Mouse (Mus musculus) spleen, adult 2 months (tissue): Measurements from ENCODE around the gene Gm49337. TPM values are rescaled to one million over a fixed set of nuclear protein-coding genes. Genes with fewer than 3 reads are reported as not detected.
A peak's percentile ranks its signal among the peaks of the same experiment; 100 is the strongest.

Source experiments
- DNase-seq, 2 experiments: peaks; one replicate each; pipeline versions ENCODE4 v3.0.0 to v3.0.0-alpha.2; 2012 to 2021; ENCODE audit warnings: low spot score in 2 of 2, low read depth in 1 of 2
- H3K27ac ChIP-seq: fragments of 200-500 bp; 2 replicates; pipeline ENCODE4 v1.5.1; 2012; ENCODE audit warnings: low read length, inconsistent platforms; ENCODE audit not compliant: insufficient read depth
- H3K27me3 ChIP-seq: fragments of 200-500 bp; 2 replicates; pipeline ENCODE4 v1.6.1; 2012; ENCODE audit warnings: mild to moderate bottlenecking, moderate library complexity, low read length, inconsistent platforms; ENCODE audit not compliant: control insufficient read depth, insufficient read depth
- H3K36me3 ChIP-seq: fragments of 200-500 bp; 2 replicates; pipeline ENCODE4 v1.6.1; 2012; ENCODE audit warnings: mild to moderate bottlenecking, low read length, inconsistent platforms; ENCODE audit not compliant: control insufficient read depth, insufficient read depth
- H3K4me1 ChIP-seq: fragments of 200-500 bp; 2 replicates; pipeline ENCODE4 v1.6.1; 2011; ENCODE audit warnings: inconsistent platforms; ENCODE audit not compliant: control insufficient read depth, insufficient read depth, insufficient read length
- H3K4me3 ChIP-seq: fragments of 200-500 bp; 2 replicates; pipeline ENCODE4 v1.5.1; 2011; ENCODE audit warnings: mild to moderate bottlenecking, inconsistent platforms; ENCODE audit not compliant: insufficient read depth, insufficient read length; ENCODE audit errors: extremely low read depth
- CTCF ChIP-seq: fragments of 200-500 bp; IDR thresholded peaks from 2 replicates; pipeline ENCODE4 v1.5.1; 2011; ENCODE audit warnings: mild to moderate bottlenecking, inconsistent platforms; ENCODE audit not compliant: insufficient read depth, insufficient read length, insufficient replicate concordance; ENCODE audit errors: extremely low read depth
- POLR2A ChIP-seq: fragments of 200-500 bp; IDR thresholded peaks from 2 replicates; pipeline ENCODE4 v1.6.1; 2011; ENCODE audit warnings: low read depth, low read length, inconsistent platforms
- WGBS: fragments of 180-500 bp; shearing (Covaris S2); methylation state at CpG from one replicate; pipeline ENCODE4 v1.1.7; 2018; 5-methylcytosine and 5-hydroxymethylcytosine counted together
- polyA plus RNA-seq: library from polyadenylated mRNA; depleted of rRNA; stranded (reverse); fragments of >200 nt; gene quantifications from 2 replicates; pipeline ENCODE4 v1.2.3, GENCODE M21; 2012; rRNA removed

Gene Gm49337
- not detected in 2 replicates for polyA plus RNA-seq

DNA sequence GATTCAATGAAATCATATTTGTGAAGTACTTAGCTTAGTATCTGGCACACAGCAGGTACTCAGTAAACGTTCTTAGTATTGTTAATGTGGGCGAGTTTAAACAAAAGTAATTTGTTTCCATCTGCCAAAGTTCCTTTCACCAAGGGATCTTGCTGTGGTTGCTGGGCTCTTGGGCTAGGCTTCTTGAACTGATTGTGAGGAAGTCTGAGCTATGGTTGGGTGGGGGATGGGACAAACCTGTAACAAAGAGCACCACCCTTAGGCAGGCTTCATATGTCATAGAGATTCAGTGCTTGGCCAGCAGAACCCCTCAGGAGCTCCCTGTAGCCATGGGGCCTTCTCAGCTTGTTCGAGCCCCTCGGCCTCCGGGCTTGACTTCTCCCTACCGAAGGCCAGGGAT lies at the start of gene Gm49337, which contains the start of gene 1700042G07Rik:
Gene Gm49337, plus strand, starts transcription at position 313 of the 400 bp plus-strand sequence.
Gene 1700042G07Rik, plus strand, starts transcription at position 301 of the 400 bp plus-strand sequence.
- TF ChIP-seq POLR2A = no peak
- no peak for TF ChIP-seq CTCF
- Histone ChIP-seq H3K27me3 (no peaks in the 10 kb centered on the region), H3K4me3 (no peak within 1 kb of the TSS), H3K27ac (no peak within 1 kb of the TSS), H3K4me1 (peaks cover 17% of the 10 kb centered on the region; the same call in 1 of the 2 replicates), H3K36me3 (no peaks in the 10 kb centered on the region)
- DNase-seq = no peak
- WGBS = 88% methylated on average over 6 of the region's 6 CpGs

DNA sequence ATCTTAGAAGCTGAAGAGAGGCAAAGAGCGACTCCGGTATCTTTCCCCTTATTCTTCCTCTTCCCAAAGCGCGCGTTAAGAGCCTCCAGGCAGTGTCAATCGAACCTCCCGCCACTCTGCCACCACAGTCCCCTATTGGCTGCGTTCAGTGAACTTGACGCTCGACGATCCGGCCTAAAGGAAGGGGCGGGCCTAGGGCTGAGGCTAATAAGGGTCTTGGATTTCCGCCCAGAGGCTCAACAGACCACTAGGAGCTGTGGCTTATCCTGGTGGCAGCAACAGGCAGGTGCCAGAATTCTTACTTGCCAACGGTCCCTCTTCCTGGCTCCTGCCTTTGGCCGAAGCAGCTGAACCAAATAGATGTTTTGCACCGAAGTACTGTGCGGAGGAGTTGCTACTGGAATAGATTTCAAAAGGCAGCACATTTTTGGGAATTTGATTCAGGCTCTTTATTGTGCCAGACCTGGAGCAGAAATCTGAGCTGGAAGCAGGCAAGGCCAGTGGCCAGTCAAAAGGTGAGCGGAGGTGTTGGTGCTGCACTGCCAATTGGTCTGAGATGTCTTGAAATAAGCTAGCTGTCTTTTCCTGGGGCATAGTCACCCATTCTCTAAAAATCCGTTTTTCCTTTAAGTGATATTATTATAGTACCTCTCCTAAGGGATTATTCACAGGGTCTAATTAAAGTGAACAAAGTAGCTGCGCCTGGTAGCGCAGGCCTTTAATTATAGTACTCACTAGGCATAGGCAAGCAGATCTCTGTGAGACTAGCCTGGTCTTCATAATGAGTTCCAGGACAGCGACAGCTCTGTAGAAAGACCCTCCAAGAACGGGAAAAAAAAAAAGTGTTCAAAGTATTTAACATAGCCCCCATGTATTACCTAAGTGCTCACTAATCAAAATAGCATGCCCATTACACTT lies 49.3 kb upstream of the Gm49337 start, which contains the start of the genes Rad54l and Pomgnt1:
Gene Rad54l, minus strand, starts transcription at position 89 of the 918 bp plus-strand sequence.
Gene Pomgnt1, plus strand, starts transcription at position 239 of the 918 bp plus-strand sequence.
- WGBS = 5% methylated on average over 24 of the region's 24 CpGs
- peaks cover 6% of the 10 kb centered on the region; the same call in 1 of the 2 replicates for H3K4me1 ChIP-seq
- no peaks in the 10 kb centered on the region for H3K36me3 ChIP-seq
- no peak within 1 kb of the TSS for H3K27ac ChIP-seq
- H3K27me3 ChIP-seq = no peaks in the 10 kb centered on the region
- H3K4me3 ChIP-seq = peak within 1 kb of the TSS; percentile 87
- peak; percentile 54 to 72 for DNase-seq
- TF ChIP-seq POLR2A (no peak), CTCF (no peak)

DNA sequence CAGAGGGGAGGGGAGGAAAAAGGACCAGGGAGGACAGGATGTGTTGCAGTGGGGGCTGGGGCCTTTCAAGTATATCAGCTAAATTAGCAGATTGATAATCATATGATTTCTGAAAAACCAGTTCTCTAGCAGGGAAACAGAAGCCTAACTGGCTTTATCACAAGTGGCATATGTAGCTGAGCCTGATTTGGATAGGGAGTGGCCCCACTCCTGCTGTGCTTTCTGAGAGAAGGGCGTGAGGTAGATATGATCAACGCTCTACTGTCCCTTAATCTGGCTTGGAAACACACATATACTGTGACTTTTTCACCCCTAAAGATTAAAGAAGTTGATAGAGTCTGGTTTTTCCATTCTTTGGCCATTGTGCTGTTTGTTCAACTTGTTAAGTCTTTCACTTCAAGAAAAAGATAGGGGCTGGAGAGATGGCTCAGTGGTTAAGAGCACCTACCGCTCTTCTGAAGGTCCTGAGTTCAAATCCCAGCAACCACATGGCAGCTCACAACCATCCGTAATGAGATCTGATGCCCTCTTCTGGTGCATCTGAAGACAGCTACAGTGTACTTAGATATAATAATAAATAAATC lies 47.3 kb upstream of the Gm49337 start:
- Histone ChIP-seq H3K27ac (no peak overlapping the region), H3K27me3 (no peaks in the 10 kb centered on the region), H3K4me1 (peaks cover 6% of the 10 kb centered on the region; the same call in 1 of the 2 replicates), H3K36me3 (no peaks in the 10 kb centered on the region), H3K4me3 (no peak overlapping the region)
- WGBS = 87% methylated on average over 4 of the region's 4 CpGs
- no peak for DNase-seq
- TF ChIP-seq POLR2A = no peak
- TF ChIP-seq CTCF = no peak

DNA sequence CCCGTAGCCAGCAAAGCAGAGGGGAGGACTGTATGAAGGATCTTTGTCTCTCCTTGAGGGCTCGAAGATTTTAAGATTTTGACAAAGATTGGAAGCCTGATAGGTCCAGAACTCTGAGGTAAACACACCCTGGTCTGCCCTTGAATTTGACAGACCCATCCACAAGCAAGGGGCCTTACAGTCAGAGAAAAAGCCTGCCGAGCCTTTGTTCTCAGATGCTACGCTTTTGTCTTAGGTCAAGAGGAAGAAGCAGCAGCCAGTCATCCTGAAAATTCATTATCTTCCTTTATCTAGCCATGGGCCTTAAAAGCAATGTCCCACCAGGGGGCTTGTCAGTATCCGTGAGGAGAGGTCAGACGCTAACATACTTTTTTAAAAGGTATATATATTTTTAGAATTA lies 45.2 kb upstream of the Gm49337 start:
- TF ChIP-seq CTCF (no peak), POLR2A (no peak)
- no peaks in the 10 kb centered on the region for H3K36me3 ChIP-seq
- no peak overlapping the region for H3K4me3 ChIP-seq
- no peak for DNase-seq
- no peak overlapping the region for H3K27ac ChIP-seq
- 90% methylated on average over 6 of the region's 6 CpGs for WGBS
- peaks cover 3% of the 10 kb centered on the region; the same call in 1 of the 2 replicates for H3K4me1 ChIP-seq
- H3K27me3 ChIP-seq = no peaks in the 10 kb centered on the region

DNA sequence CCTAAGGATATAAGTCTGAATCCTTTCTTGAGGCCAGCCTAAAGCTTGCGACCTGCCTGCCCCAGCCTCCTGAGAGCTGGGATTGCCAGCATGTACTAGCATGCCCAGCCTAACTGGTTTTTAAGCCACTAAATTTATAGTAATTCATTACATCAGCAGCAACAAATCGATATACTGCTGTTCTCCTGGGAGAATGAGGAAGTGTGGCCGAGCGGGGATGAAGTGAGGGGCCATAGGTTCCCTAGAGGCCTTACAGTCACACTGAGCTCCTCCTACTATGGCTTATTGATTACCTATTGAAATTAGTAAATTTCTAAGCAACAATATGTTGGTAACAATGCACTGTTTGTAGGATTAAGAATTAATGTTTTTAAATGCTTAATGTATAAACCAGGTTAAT lies 40.1 kb upstream of the Gm49337 start:
- H3K36me3 ChIP-seq = no peaks in the 10 kb centered on the region
- H3K27ac ChIP-seq = no peak overlapping the region
- H3K4me3 ChIP-seq = no peak overlapping the region
- TF ChIP-seq CTCF (no peak), POLR2A (no peak)
- WGBS = 49% methylated on average over 4 of the region's 4 CpGs
- peaks cover 4% of the 10 kb centered on the region; the same call in 1 of the 2 replicates for H3K4me1 ChIP-seq
- no peaks in the 10 kb centered on the region for H3K27me3 ChIP-seq
- DNase-seq = no peak

DNA sequence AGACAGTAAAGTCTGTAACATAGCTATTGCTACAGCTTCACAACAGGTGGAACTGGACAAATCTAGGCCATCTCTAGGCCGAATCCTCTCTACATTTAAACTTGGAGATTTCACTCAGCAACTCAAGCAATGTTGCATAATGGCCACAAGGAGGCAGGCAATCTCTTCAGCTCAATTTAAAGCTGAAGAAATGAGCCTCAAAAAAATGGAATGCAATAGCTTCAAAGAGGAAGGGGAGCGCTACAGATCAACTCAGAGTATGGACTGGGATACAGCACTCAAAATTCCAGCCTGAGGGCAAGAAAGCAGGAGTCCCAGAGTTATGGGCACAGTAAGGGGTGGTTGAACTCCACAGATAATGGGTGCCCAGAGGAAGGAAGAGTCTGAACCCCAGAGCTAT lies 38.2 kb upstream of the Gm49337 start:
- 44% methylated on average over 2 of the region's 2 CpGs for WGBS
- no peaks in the 10 kb centered on the region for H3K27me3 ChIP-seq
- DNase-seq = no peak
- peaks cover 4% of the 10 kb centered on the region; the same call in 1 of the 2 replicates for H3K4me1 ChIP-seq
- H3K4me3 ChIP-seq = no peak overlapping the region
- H3K27ac ChIP-seq = no peak overlapping the region
- TF ChIP-seq POLR2A (no peak), CTCF (peak; percentile 18; the same call in 1 of the 2 replicates)
- H3K36me3 ChIP-seq = no peaks in the 10 kb centered on the region
